Mouse (Mus musculus) ES-E14 (cell line): ENCODE measurements around the gene Bmyc.

Experiments used
- CHD2 ChIP-seq: IDR thresholded peaks from 2 replicates; pipeline ENCODE4 v1.6.1; 2014; ENCODE audit warnings: mild to moderate bottlenecking, low read depth, low read length, inconsistent platforms
- MAFK ChIP-seq: IDR thresholded peaks from 2 replicates; pipeline ENCODE4 v1.6.1; 2014; ENCODE audit warnings: mild to moderate bottlenecking, low read depth, low read length, inconsistent platforms; ENCODE audit not compliant: insufficient read depth
- ZC3H11A ChIP-seq: IDR thresholded peaks from 2 replicates; pipeline ENCODE4 v1.6.1; 2012; ENCODE audit warnings: low read depth, mild to moderate bottlenecking, inconsistent platforms, low read length, borderline replicate concordance

- TF ChIP-seq ZC3H11A, result no peak
- TF ChIP-seq CHD2, result no peak
- TF ChIP-seq MAFK, result no peak
Observed at GRCm38 (mm10) chr2:25708121-25708520, 1.6 kb downstream of the Bmyc start.
